Mouse (Mus musculus): ENCODE data around the gene Slc22a21.

GRCm38 (mm10) chr11:54004734-54005133 is 24.6 kb upstream of the Slc22a21 start:
- TF ChIP-seq CTCF (IDR thresholded peaks at IDR 0.05; ENCODE audit: insufficient read depth, low read length), result no peak
- TF ChIP-seq POLR2A (IDR thresholded peaks at IDR 0.05; ENCODE audit: borderline replicate concordance, extremely low read depth, low read depth, low read length), result no peak
